Mouse (Mus musculus): ENCODE results near the gene Slc38a4. TPM values are rescaled to one million over a fixed set of nuclear protein-coding genes. Genes with fewer than 3 reads are reported as not detected.

Slc38a4 gene
- polyA plus RNA-seq, 1 experiment from 2014 or later: 56.1 TPM

Other genes with a start within 250 kb of the Slc38a4 start
- 2.2 and 3.8 TPM in 2 replicates for gene Pced1b, start 191.2 kb upstream of the Slc38a4 start, polyA plus RNA-seq (2015; fragmentation: Nextera tagmentation; extraction: Ambion mirVana)
- gene Amigo2, start 191.3 kb upstream of the Slc38a4 start, polyA plus RNA-seq (2015; fragmentation: Nextera tagmentation; extraction: Ambion mirVana): 4.0 and 4.7 TPM in 2 replicates

All from embryonic facial prominence, embryonic 15.5 days (tissue).